Mouse (Mus musculus): ENCODE measurements around the gene Mroh2a. TPM values are rescaled to one million over a fixed set of nuclear protein-coding genes. Genes with fewer than 3 reads are reported as not detected.
"Not testable (repeated sequence)": the region's sequence is repeated elsewhere in the genome, so short reads cannot be mapped to it uniquely, and the experiment has no call there.

Gene Mroh2a
- polyA plus RNA-seq, 1 experiment: not detected

- H3K27me3 ChIP-seq (ENCODE audit: control insufficient read depth): no peaks in the 10 kb centered on the region
- H3K36me3 ChIP-seq (ENCODE audit: control insufficient read depth): no peaks in the 10 kb centered on the region
- peaks cover 18% of the 10 kb centered on the region for H3K9me3 ChIP-seq (ENCODE audit: control insufficient read depth, low read length)
- peaks cover 3% of the 10 kb centered on the region for H3K4me1 ChIP-seq (ENCODE audit: control insufficient read depth)
- H3K4me3 ChIP-seq (replicated peaks): no peak overlapping the region
- TF ChIP-seq TAL1 (IDR thresholded peaks at IDR 0.05; ENCODE audit: low read length): no peak
- TF ChIP-seq GATA1 (IDR thresholded peaks at IDR 0.05; ENCODE audit: low read length): no peak
These were observed 2.6 kb upstream of the Mroh2a start for GRCm38 (mm10) chr1:88224029-88224776.

- H3K4me3 ChIP-seq (replicated peaks); H3K36me3 ChIP-seq (ENCODE audit: control insufficient read depth); H3K4me1 ChIP-seq (ENCODE audit: control insufficient read depth); H3K27me3 ChIP-seq (ENCODE audit: control insufficient read depth): not testable (repeated sequence)
- peaks cover 23% of the 10 kb centered on the region for H3K9me3 ChIP-seq (ENCODE audit: control insufficient read depth, low read length)
These were observed 1.5 kb upstream of the Mroh2a start for GRCm38 (mm10) chr1:88225301-88225700.

- no peak for TF ChIP-seq GATA1 (IDR thresholded peaks at IDR 0.05; ENCODE audit: low read length)
- no peak for TF ChIP-seq TAL1 (IDR thresholded peaks at IDR 0.05; ENCODE audit: low read length)
- H3K36me3 ChIP-seq (ENCODE audit: control insufficient read depth): no peaks in the 10 kb centered on the region
- no peak overlapping the region for H3K4me3 ChIP-seq (replicated peaks)
- peaks cover 28% of the 10 kb centered on the region for H3K9me3 ChIP-seq (ENCODE audit: control insufficient read depth, low read length)
- no peaks in the 10 kb centered on the region for H3K27me3 ChIP-seq (ENCODE audit: control insufficient read depth)
- peaks cover 3% of the 10 kb centered on the region for H3K4me1 ChIP-seq (ENCODE audit: control insufficient read depth)
These were observed 1.0 kb upstream of the Mroh2a start for GRCm38 (mm10) chr1:88225741-88226140.

- Histone ChIP-seq H3K27me3 (ENCODE audit: control insufficient read depth) (no peaks in the 10 kb centered on the region), H3K4me1 (ENCODE audit: control insufficient read depth) (peaks cover 3% of the 10 kb centered on the region), H3K4me3 (replicated peaks) (no peak overlapping the region), H3K36me3 (ENCODE audit: control insufficient read depth) (no peaks in the 10 kb centered on the region), H3K9me3 (ENCODE audit: control insufficient read depth, low read length) (peaks cover 34% of the 10 kb centered on the region)
- no peak for TF ChIP-seq GATA1 (IDR thresholded peaks at IDR 0.05; ENCODE audit: low read length)
- TF ChIP-seq TAL1 (IDR thresholded peaks at IDR 0.05; ENCODE audit: low read length): no peak
These were observed 696 bp downstream of the Mroh2a start for GRCm38 (mm10) chr1:88227482-88227881.

- no peak for TF ChIP-seq TAL1 (IDR thresholded peaks at IDR 0.05; ENCODE audit: low read length)
- no peak for TF ChIP-seq GATA1 (IDR thresholded peaks at IDR 0.05; ENCODE audit: low read length)
- no peak overlapping the region for H3K4me3 ChIP-seq (replicated peaks)
- peaks cover 38% of the 10 kb centered on the region for H3K9me3 ChIP-seq (ENCODE audit: control insufficient read depth, low read length)
- peaks cover 3% of the 10 kb centered on the region for H3K4me1 ChIP-seq (ENCODE audit: control insufficient read depth)
- no peaks in the 10 kb centered on the region for H3K27me3 ChIP-seq (ENCODE audit: control insufficient read depth)
- H3K36me3 ChIP-seq (ENCODE audit: control insufficient read depth): no peaks in the 10 kb centered on the region
These were observed 1.3 kb downstream of the Mroh2a start for GRCm38 (mm10) chr1:88228121-88228520.

GRCm38 (mm10) chr1:88229566-88229965 lies 2.8 kb downstream of the Mroh2a start:
- Histone ChIP-seq H3K4me3 (replicated peaks) (no peak overlapping the region), H3K36me3 (ENCODE audit: control insufficient read depth) (no peaks in the 10 kb centered on the region), H3K27me3 (ENCODE audit: control insufficient read depth) (no peaks in the 10 kb centered on the region), H3K9me3 (ENCODE audit: control insufficient read depth, low read length) (peaks cover 48% of the 10 kb centered on the region), H3K4me1 (ENCODE audit: control insufficient read depth) (peaks cover 3% of the 10 kb centered on the region)
- TF ChIP-seq TAL1 (IDR thresholded peaks at IDR 0.05; ENCODE audit: low read length) (no peak), GATA1 (IDR thresholded peaks at IDR 0.05; ENCODE audit: low read length) (no peak)

GRCm38 (mm10) chr1:88229986-88230385 lies 3.2 kb downstream of the Mroh2a start:
- H3K27me3 ChIP-seq (ENCODE audit: control insufficient read depth): 0 out of 2 replicates have a peak, but pooled peaks cover 2% of the 10 kb centered on the region

GRCm38 (mm10) chr1:88230421-88230820 lies 3.6 kb downstream of the Mroh2a start:
- Histone ChIP-seq H3K27me3 (ENCODE audit: control insufficient read depth) (peaks cover 5% of the 10 kb centered on the region; the same call in 1 of the 2 replicates), H3K4me3 (replicated peaks) (no peak overlapping the region), H3K4me1 (ENCODE audit: control insufficient read depth) (peaks cover 3% of the 10 kb centered on the region), H3K36me3 (ENCODE audit: control insufficient read depth) (no peaks in the 10 kb centered on the region), H3K9me3 (ENCODE audit: control insufficient read depth, low read length) (peaks cover 56% of the 10 kb centered on the region)
- no peak for TF ChIP-seq TAL1 (IDR thresholded peaks at IDR 0.05; ENCODE audit: low read length)
- no peak for TF ChIP-seq GATA1 (IDR thresholded peaks at IDR 0.05; ENCODE audit: low read length)

More at GRCm38 (mm10) chr1:88229986-88230385, 3.2 kb downstream of the Mroh2a start:
- Histone ChIP-seq H3K36me3 (ENCODE audit: control insufficient read depth) (no peaks in the 10 kb centered on the region), H3K4me1 (ENCODE audit: control insufficient read depth) (peaks cover 3% of the 10 kb centered on the region), H3K4me3 (replicated peaks) (no peak overlapping the region), H3K9me3 (ENCODE audit: control insufficient read depth, low read length) (peaks cover 52% of the 10 kb centered on the region)
- TF ChIP-seq TAL1 (IDR thresholded peaks at IDR 0.05; ENCODE audit: low read length) (no peak), GATA1 (IDR thresholded peaks at IDR 0.05; ENCODE audit: low read length) (no peak)

- Histone ChIP-seq H3K36me3 (ENCODE audit: control insufficient read depth) (no peaks in the 10 kb centered on the region), H3K4me1 (ENCODE audit: control insufficient read depth) (peaks cover 3% of the 10 kb centered on the region), H3K4me3 (replicated peaks) (no peak overlapping the region), H3K27me3 (ENCODE audit: control insufficient read depth) (peaks cover 5% of the 10 kb centered on the region; the same call in 1 of the 2 replicates), H3K9me3 (ENCODE audit: control insufficient read depth, low read length) (peaks cover 57% of the 10 kb centered on the region)
- TF ChIP-seq TAL1 (IDR thresholded peaks at IDR 0.05; ENCODE audit: low read length): no peak
- no peak for TF ChIP-seq GATA1 (IDR thresholded peaks at IDR 0.05; ENCODE audit: low read length)
These were observed 4.4 kb downstream of the Mroh2a start for GRCm38 (mm10) chr1:88230981-88231802.

Data from erythroblast, embryonic 14.5 days (primary cell).